Mouse (Mus musculus): ENCODE measurements at regions not wholly inside any gene's neighbourhood (a gene's known extent, or its start where the extent isn't known, plus 50 kb on each side); places are given as distances from the start of the nearest gene placed in this dataset.

DNA sequence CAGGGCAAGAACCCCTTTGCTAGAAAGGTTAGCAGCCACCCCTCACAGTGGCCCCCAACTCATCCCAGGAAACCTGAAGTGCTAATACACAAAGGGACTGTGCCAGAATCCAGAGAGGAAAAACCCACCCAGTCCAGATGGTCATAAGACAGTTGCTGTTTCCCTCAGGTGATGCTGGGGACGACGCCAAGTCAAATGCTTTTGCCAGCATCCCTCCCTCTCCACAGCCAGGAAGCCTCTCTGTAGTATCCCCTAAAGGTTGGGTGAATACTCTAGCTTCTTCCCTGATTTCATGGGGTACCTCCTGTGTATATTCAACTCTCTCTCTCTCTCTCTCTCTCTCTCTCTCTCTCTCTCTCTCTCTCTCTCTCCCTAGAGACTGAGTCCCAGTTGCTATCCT, 136.0 kb upstream of the Mafb start:
- H3K4me2 ChIP-seq (ENCODE audit: low read depth): no peak overlapping the region
- H3K27me3 ChIP-seq (ENCODE audit: control insufficient read depth, insufficient read depth, low read length): no peaks in the 10 kb centered on the region
- no peaks in the 10 kb centered on the region for H3K4me1 ChIP-seq (replicated peaks; ENCODE audit: control insufficient read depth in 2 of 2, insufficient read depth in 2 of 2, low read length in 1 of 2)
- DNase-seq (ENCODE audit: low read depth in 3 of 3, low spot score in 3 of 3) (no peak), ATAC-seq (ENCODE audit: insufficient read depth) (no peak)
- no peak overlapping the region for H3K27ac ChIP-seq
- TF ChIP-seq CTCF (IDR thresholded peaks at IDR 0.05; ENCODE audit: low read depth) (no peak), EP300 (IDR thresholded peaks at IDR 0.05; ENCODE audit: low read depth) (no peak)
- WGBS (ENCODE audit: insufficient replicate concordance): 50% methylated on average over 2 of the region's 2 CpGs
- no peaks in the 10 kb centered on the region for H3K9me3 ChIP-seq (ENCODE audit: control insufficient read depth, low read length)
- H3K4me3 ChIP-seq (ENCODE audit: insufficient read depth in 1 of 2, low read depth in 2 of 2, low read length in 2 of 2): no peak overlapping the region
- no peaks in the 10 kb centered on the region for H3K36me3 ChIP-seq (replicated peaks; ENCODE audit: control insufficient read depth, insufficient read depth, low read depth)
- no peak overlapping the region for H3K9ac ChIP-seq (replicated peaks)

DNA sequence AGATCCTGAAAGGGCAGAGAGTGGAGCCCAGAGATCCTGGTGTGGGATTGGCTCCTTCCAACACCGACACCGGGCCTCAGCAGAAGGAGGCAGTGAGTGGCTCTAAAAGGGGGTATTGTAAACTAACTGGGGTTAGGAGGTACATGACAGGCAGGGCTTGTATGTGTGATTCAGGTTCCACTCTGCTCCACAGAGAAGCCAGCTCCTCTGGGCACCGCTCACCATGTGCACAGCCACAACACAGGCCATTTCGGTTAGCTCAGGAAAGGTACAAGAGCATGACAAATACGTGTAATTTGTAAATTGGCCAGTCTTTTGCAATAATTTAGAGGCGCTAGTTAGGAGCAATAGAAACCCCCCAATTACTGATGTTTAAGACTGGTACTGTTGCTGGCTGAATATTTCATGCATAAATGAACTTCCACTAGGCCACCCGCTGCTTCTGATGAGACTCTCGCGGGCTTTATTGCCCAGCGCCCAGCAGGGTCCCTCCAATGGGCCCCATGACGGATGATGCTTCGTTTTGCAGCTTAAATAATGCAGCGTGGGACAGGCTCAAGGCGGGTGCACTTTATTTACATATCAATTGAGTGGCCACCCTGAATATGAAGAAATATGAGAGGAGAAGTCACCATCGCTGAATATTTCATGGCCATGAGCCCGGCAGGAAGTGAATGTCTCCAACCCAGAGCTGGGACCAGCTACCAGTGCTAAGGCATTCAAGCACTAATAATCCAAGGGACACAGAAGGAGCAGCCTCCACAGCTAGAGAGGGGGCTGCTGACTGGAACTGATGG, 136.9 kb upstream of the Mafb start:
- no peaks in the 10 kb centered on the region for H3K36me3 ChIP-seq (replicated peaks; ENCODE audit: control insufficient read depth, insufficient read depth, low read depth)
- no peak overlapping the region for H3K27ac ChIP-seq
- H3K9me3 ChIP-seq (ENCODE audit: control insufficient read depth, low read length): no peaks in the 10 kb centered on the region
- no peaks in the 10 kb centered on the region for H3K27me3 ChIP-seq (ENCODE audit: control insufficient read depth, insufficient read depth, low read length)
- DNase-seq (ENCODE audit: low read depth in 3 of 3, low spot score in 3 of 3): no peak
- H3K9ac ChIP-seq (replicated peaks): no peak overlapping the region
- ATAC-seq (ENCODE audit: insufficient read depth): no peak
- 65% methylated on average over 16 of the region's 16 CpGs for WGBS (ENCODE audit: insufficient replicate concordance)
- no peak overlapping the region for H3K4me2 ChIP-seq (ENCODE audit: low read depth)
- no peak overlapping the region for H3K4me3 ChIP-seq (ENCODE audit: insufficient read depth in 1 of 2, low read depth in 2 of 2, low read length in 2 of 2)
- no peaks in the 10 kb centered on the region for H3K4me1 ChIP-seq (replicated peaks; ENCODE audit: control insufficient read depth in 2 of 2, insufficient read depth in 2 of 2, low read length in 1 of 2)
- TF ChIP-seq EP300 (IDR thresholded peaks at IDR 0.05; ENCODE audit: low read depth) (no peak), CTCF (IDR thresholded peaks at IDR 0.05; ENCODE audit: low read depth) (no peak)

DNA sequence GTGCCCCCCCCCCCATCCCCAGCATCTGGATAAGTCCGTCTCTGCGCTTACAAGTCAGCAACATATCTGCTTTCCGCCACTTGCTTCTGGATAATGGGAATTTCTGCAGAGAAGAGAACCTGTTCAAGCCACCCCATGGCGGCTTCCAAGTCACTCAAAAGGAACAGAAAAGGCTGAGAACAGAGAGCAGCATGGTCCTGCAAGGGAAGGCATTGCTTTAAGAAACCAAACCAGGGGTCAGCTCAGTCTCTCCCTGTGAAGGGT, 137.5 kb upstream of the Mafb start:
- WGBS (ENCODE audit: insufficient replicate concordance): 70% methylated on average over 4 of the region's 4 CpGs
- Histone ChIP-seq H3K9ac (replicated peaks) (no peak overlapping the region), H3K4me3 (ENCODE audit: insufficient read depth in 1 of 2, low read depth in 2 of 2, low read length in 2 of 2) (no peak overlapping the region), H3K27me3 (ENCODE audit: control insufficient read depth, insufficient read depth, low read length) (no peaks in the 10 kb centered on the region), H3K27ac (no peak overlapping the region), H3K4me1 (replicated peaks; ENCODE audit: control insufficient read depth in 2 of 2, insufficient read depth in 2 of 2, low read length in 1 of 2) (no peaks in the 10 kb centered on the region), H3K4me2 (ENCODE audit: low read depth) (no peak overlapping the region), H3K36me3 (replicated peaks; ENCODE audit: control insufficient read depth, insufficient read depth, low read depth) (no peaks in the 10 kb centered on the region), H3K9me3 (ENCODE audit: control insufficient read depth, low read length) (no peaks in the 10 kb centered on the region)
- no peak for ATAC-seq (ENCODE audit: insufficient read depth)
- no peak for DNase-seq (ENCODE audit: low read depth in 3 of 3, low spot score in 3 of 3)
- no peak for TF ChIP-seq CTCF (IDR thresholded peaks at IDR 0.05; ENCODE audit: low read depth)
- no peak for TF ChIP-seq EP300 (IDR thresholded peaks at IDR 0.05; ENCODE audit: low read depth)

DNA sequence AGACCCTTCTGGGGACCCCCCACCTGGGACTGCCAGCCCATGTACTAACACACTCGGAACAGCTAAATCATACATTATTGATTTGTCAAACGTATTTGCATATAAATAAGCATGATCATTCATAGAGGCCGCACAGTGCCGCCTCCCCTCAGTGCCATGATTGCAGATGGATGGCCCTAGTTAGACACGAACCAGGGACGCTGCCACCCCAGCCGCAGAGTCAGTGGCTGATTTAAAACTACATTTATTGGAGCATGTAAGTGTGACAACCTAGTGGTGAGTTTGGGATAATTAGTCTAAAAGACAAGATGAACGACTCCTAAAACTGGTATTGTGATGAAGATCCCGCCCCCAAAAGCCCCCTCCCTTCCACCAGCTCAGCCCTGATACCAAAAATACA, 138.3 kb upstream of the Top1 start:
- 54% methylated on average over 9 of the region's 9 CpGs for WGBS (ENCODE audit: insufficient replicate concordance)
- ATAC-seq (ENCODE audit: insufficient read depth) (no peak), DNase-seq (ENCODE audit: low read depth in 3 of 3, low spot score in 3 of 3) (no peak)
- Histone ChIP-seq H3K4me2 (ENCODE audit: low read depth) (no peak overlapping the region), H3K4me3 (ENCODE audit: insufficient read depth in 1 of 2, low read depth in 2 of 2, low read length in 2 of 2) (no peak overlapping the region), H3K27me3 (ENCODE audit: control insufficient read depth, insufficient read depth, low read length) (no peaks in the 10 kb centered on the region), H3K9me3 (ENCODE audit: control insufficient read depth, low read length) (no peaks in the 10 kb centered on the region), H3K9ac (replicated peaks) (no peak overlapping the region), H3K4me1 (replicated peaks; ENCODE audit: control insufficient read depth in 2 of 2, insufficient read depth in 2 of 2, low read length in 1 of 2) (no peaks in the 10 kb centered on the region), H3K36me3 (replicated peaks; ENCODE audit: control insufficient read depth, insufficient read depth, low read depth) (no peaks in the 10 kb centered on the region), H3K27ac (no peak overlapping the region)
- TF ChIP-seq CTCF (IDR thresholded peaks at IDR 0.05; ENCODE audit: low read depth): no peak
- TF ChIP-seq EP300 (IDR thresholded peaks at IDR 0.05; ENCODE audit: low read depth): no peak

DNA sequence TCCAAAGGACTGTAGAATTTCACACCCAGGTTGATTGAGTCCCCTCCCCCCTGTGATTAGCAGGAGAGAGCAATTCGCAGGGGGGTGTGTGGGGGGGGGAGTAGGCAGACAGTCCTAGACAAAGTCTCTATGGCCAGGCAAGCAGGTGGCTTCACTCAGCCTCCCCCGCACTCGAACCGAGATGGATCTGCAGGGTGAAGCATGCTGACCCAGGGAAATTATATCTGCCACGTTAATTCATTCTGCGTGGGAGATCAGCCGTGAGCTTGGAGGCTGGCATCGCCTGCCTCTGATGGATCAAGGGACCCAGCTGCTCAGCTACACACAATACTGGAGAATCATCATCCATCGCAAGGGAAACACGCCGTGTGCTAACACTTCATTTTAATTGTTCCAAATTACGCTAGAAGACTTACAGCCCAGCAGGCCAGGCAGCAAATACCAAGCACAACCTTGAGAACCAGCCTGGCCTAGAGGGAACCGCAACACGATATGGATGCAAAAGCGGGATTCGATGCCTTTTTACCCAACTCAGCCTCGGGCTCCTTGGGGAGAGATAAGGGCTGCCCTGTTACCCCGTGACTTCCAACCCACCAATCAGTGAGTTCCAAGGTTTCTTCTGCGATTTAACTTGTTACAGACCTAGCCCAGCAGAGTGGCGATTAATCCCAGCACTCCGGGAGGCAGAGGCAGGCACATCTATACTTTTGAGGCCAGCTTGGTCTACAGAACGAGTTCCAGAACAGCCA, 137.7 kb upstream of the Top1 start:
- H3K4me3 ChIP-seq (ENCODE audit: insufficient read depth in 1 of 2, low read depth in 2 of 2, low read length in 2 of 2): no peak overlapping the region
- no peaks in the 10 kb centered on the region for H3K4me1 ChIP-seq (replicated peaks; ENCODE audit: control insufficient read depth in 2 of 2, insufficient read depth in 2 of 2, low read length in 1 of 2)
- no peaks in the 10 kb centered on the region for H3K36me3 ChIP-seq (replicated peaks; ENCODE audit: control insufficient read depth, insufficient read depth, low read depth)
- H3K27me3 ChIP-seq (ENCODE audit: control insufficient read depth, insufficient read depth, low read length): no peaks in the 10 kb centered on the region
- TF ChIP-seq EP300 (IDR thresholded peaks at IDR 0.05; ENCODE audit: low read depth) (no peak), CTCF (IDR thresholded peaks at IDR 0.05; ENCODE audit: low read depth) (no peak)
- no peak overlapping the region for H3K27ac ChIP-seq
- no peak overlapping the region for H3K4me2 ChIP-seq (ENCODE audit: low read depth)
- WGBS (ENCODE audit: insufficient replicate concordance): 48% methylated on average over 22 of the region's 22 CpGs
- no peaks in the 10 kb centered on the region for H3K9me3 ChIP-seq (ENCODE audit: control insufficient read depth, low read length)
- H3K9ac ChIP-seq (replicated peaks): no peak overlapping the region
- DNase-seq (ENCODE audit: low read depth in 3 of 3, low spot score in 3 of 3) (no peak), ATAC-seq (ENCODE audit: insufficient read depth) (no peak)

All from liver, embryonic 14.5 days (tissue).